Mouse (Mus musculus): ENCODE data around the gene Zfp422.

Zfp422 gene

GRCm38 (mm10) chr6:116650406-116650805 lies 21.6 kb upstream of the Zfp422 start, which contains the start of gene Depp1:
Gene Depp1, plus strand, starts transcription at chr6:116650609.
- in situ Hi-C loops (cut with MboI, MseI), result loop anchor here in 1 of 2 experiments (5.0 kb wide), 1 partner anchor 117 kb away; no protein-coding TSS in a partner anchor

DNA sequence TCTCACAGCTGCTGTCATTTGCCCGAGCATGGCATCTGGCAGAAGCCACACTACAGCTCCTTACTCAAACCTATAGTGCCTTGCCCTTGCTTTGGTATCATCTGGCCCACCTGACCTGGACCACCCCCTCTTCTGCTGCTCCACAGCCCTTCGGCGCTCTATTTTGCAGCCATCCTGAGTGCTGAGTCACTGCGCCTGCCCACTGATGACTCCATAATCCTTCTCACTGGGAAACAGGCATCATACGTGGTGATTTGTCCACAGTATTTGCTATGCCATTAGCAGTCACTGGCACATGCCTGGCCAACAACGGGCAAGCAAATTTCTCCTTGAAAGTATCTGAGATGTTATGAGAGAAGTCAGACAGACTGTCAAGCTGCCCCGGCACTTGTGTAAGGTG lies 21.0 kb upstream of the Zfp422 start:
- in situ Hi-C loops (cut with MboI, MseI), result loop anchor here (5.0 to 25.0 kb wide), 3 partner anchors 117 to 1775 kb away; partner anchors contain the start of gene Zfp637 (in 1 of the 2)

- in situ Hi-C loops (cut with MboI, MseI), result loop anchor here (10.0 to 25.0 kb wide), 2 partner anchors 1190 to 1777 kb away; partner anchors contain the start of gene Zfp637 (in 1 of the 2)
These were observed 19.0 kb upstream of the Zfp422 start for GRCm38 (mm10) chr6:116647763-116648162.

DNA sequence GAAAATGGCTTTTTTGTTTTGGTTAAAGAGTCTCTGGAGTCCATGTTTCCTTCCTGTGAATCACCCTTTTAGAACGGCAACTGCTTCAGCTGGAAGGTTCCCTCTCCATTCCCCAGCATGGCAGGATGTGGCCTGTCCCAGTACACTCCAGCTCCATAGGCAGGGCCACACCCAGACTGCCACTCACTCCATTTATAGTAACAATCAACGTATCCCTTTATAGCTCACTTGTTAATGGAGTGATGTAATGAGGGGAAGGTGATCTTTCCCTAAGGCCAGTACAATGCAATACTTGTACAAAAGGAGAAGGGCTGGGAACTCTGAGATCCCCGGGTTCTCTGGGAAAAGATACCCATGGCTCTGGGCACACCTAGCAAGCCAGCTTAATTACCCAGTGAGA lies 15.5 kb upstream of the Zfp422 start:
- in situ Hi-C loops (cut with MboI, MseI), result loop anchor here (10.0 to 25.0 kb wide), 2 partner anchors 1193 to 1780 kb away; partner anchors contain the start of gene Zfp637 (in 1 of the 2)

- in situ Hi-C loops (cut with MboI, MseI), result loop anchor here (10.0 to 25.0 kb wide), 2 partner anchors 1193 to 1781 kb away; partner anchors contain the start of gene Zfp637 (in 1 of the 2)
These were observed 15.1 kb upstream of the Zfp422 start for GRCm38 (mm10) chr6:116643881-116644280.

GRCm38 (mm10) chr6:116642942-116643341 lies 14.1 kb upstream of the Zfp422 start:
- in situ Hi-C loops (cut with MboI, MseI), result loop anchor here (10.0 to 25.0 kb wide), 2 partner anchors 1194 to 1782 kb away; partner anchors contain the start of gene Zfp637 (in 1 of the 2)

GRCm38 (mm10) chr6:116639663-116640062 lies 10.9 kb upstream of the Zfp422 start:
- in situ Hi-C loops (cut with MboI, MseI), result loop anchor here (10.0 to 25.0 kb wide), 2 partner anchors 1198 to 1785 kb away; partner anchors contain the start of gene Zfp637 (in 1 of the 2)

- in situ Hi-C loops (cut with MboI, MseI), result loop anchor here in 1 of 2 experiments (25.0 kb wide), 1 partner anchor 1198 kb away; the partner anchor contains the start of gene Zfp637
These were observed 10.1 kb upstream of the Zfp422 start for GRCm38 (mm10) chr6:116638871-116639270.

- in situ Hi-C loops (cut with MboI, MseI), result loop anchor here in 1 of 2 experiments (25.0 kb wide), 1 partner anchor 1200 kb away; the partner anchor contains the start of gene Zfp637
These were observed 8.7 kb upstream of the Zfp422 start for GRCm38 (mm10) chr6:116637496-116637895.

DNA sequence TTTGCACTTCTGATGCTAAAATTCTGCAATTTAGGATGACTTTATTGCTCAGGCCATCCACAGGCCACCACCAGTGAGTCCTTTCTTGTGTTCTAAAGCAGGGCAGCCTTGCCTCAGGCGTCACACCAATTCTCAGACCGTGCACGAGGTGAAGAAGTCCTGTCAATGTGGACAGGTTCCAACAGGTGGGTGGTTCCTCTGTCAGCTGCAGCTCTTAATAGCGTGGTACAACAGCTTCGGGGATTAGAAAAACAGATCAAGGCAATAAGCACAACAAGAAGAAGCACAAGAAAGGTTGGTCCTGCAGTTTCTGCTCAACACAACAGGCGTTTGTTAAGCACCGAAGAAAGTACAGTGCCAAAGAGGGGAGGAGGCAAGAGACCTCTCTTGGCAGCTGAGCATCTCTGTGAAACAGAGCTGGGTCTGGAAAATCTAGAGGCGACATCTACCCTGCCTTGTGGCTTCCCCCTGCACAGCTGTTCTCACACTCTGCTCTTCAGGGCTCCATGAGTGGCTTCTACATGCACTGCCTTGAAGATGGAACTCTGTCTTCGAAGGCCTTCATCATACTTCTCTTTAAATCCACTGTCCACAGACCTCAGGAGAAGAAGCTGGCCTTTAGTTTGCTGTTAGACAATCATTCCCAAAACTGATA lies 7.9 kb upstream of the Zfp422 start:
- in situ Hi-C loops (cut with MboI, MseI), result loop anchor here in 1 of 2 experiments (25.0 kb wide), 1 partner anchor 1201 kb away; the partner anchor contains the start of gene Zfp637

DNA sequence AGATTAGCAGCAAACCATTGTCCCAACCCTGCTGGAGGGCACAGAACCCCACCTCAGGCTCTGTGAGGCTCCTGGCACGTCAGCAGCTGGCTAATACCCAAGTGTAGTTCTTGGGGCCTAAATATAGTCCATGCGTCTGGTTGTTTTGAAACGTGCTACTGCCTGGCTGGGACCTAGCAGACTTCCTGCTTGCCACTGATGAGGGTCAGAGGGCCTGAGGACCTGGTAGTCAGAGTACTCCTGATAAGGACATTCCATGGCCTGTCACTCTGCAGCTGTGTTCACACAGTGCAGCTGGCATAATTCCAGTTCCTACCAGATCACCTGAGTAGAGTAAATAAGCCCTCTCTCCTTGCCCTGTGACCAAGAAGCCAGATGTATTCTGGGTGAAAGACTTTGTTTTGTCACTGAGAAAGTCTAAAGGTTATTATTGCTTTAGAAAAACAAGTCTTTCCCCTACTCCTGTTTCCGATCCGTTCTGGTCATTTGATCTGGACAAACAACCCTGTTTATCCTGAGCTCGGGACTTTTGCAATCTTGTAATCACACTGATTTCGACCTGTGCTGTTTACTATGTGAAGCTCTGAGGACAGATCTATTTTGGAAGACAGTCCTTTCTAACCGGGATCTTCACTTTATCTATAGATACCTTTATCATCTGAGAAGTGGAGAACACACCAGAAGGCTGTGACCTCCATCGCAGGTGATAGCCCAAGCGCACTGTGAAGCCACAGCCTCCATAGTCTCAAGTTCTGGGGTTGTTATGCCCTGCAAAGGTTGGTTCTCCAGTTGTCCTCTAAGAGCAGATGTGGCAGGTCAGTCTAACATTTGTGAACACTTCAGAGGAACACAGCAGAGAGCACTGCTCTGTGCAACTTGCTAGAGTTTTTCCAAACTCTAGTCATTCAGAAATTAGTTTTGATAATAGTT lies 6.7 kb upstream of the Zfp422 start:
- in situ Hi-C loops (cut with MboI, MseI), result loop anchor here in 1 of 2 experiments (25.0 kb wide), 1 partner anchor 1202 kb away; the partner anchor contains the start of gene Zfp637

DNA sequence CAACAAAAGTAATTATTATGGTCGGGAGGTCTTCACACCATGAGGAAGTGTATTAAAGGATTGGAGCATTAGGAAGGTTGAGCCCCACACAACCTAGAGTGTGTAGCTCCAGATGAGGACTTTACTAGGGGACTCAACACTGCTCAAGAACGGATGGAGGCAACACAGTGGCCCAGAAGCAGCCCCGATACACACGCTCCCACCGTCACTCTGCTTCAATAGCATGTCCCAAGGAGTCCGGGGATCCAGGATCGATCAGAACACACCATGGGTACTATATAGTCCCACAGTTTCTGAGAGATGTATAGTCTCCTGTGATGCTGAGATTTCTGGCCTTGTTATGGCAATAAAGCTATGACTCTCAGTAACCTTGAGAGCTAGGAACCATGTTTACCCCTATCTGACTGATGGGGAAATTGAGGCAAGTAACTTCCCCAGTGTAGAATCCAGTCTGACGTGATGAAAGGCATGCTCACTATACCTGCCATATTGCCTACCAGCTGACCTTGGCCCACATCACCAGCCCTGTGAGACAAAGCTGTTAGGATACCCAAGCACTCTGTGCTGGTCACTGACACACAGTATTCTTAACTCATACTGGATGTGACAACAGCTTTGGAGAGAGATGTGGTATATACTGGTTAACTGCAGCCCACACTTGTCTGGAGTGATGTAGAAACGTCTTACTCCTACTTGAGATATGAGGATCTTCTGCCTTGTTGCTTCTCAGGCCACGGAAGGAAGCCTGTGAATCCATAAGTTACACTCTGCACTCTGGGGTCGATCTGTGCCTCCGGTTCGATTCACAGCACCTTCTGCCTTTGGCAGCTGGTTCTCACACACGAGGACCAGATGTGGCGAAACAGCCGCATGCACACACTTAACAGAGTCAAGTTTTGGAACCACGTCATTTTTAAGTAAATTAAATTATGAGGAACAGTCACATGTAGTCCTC lies 5.2 kb upstream of the Zfp422 start:
- in situ Hi-C loops (cut with MboI, MseI), result loop anchor here in 1 of 2 experiments (25.0 kb wide), 1 partner anchor 1203 kb away; the partner anchor contains the start of gene Zfp637

DNA sequence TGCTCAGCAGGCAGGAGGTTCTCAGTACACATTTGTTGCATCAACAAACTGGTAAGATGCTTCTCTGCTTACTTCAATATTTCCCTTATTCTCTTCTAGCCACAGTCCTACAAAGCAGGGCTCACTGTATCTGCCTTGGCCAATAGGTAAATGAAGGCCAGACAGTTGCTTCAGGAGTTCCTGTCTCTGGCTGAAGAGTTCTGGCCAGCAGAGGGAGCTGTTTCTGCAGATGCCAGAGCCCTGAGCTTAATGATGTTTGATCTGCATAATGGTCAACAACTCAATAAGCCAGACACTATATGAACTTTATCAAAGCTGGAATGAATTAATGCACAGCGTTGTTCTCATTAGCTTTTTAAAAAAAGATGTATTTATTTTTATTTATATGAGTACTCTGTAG lies 3.3 kb upstream of the Zfp422 start:
- in situ Hi-C loops (cut with MboI, MseI), result loop anchor here in 1 of 2 experiments (25.0 kb wide), 1 partner anchor 1205 kb away; the partner anchor contains the start of gene Zfp637

DNA sequence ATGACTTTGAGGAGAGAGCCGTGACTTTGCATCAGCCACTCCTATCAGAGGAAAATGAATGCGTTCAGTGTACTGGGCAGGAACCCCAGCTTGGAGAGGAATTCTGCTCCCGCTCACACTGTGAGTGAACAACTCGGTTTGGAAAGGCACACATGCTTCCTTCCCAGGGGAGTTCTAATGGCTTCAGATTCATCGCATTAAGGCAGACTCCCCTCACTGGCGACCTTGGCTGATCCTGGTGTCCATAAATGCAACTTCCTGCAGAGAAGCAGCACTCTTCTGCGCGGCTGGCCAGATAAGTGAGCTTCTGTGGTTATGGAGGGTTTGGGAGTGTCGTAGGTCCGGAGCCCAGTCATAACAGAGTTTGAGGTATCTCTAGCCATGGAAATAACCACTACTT lies 967 bp upstream of the Zfp422 start:
- in situ Hi-C loops (cut with MboI, MseI), result loop anchor here in 1 of 2 experiments (25.0 kb wide), 1 partner anchor 1208 kb away; the partner anchor contains the start of gene Zfp637

DNA sequence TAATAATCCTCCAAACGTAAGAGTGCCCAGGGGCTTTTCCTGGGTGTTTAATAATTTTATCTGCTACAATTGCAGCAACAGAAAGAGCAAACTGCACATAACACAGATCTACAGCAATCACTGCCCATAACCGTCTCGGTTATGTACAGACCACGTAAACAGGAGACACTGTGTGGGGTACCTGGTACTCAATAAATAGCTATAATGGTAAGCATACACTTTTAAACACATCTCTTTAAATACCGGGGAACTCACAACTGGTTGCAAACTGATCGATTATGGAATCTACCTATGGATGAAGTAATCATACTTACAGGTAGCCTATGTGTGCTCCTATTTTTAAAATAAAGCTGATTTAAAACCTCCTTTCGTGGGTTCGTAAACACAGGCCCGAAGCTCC lies 704 bp downstream of the Zfp422 start:
- in situ Hi-C loops (cut with MboI, MseI), result loop anchor here in 1 of 2 experiments (25.0 kb wide), 1 partner anchor 1209 kb away; the partner anchor contains the start of gene Zfp637

DNA sequence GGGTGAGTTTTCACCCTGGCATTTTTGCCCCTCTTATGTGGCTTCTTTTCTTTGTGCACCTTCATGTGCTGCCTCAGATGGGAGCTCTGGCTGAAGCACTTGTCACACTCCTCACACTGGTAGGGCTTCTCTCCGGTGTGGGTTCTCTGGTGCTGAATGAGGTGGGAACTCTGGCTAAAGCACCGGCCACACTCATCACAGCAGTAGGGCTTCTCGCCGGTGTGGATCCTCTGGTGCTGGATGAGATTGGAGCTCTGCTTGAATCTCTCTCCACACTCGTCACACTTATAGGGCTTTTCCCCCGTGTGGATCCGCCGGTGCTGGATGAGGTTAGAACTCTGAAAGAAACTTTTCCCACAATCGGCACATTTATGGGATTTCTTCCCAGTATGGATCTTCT lies 2.4 kb downstream of the Zfp422 start:
- in situ Hi-C loops (cut with MboI, MseI), result loop anchor here in 1 of 2 experiments (25.0 kb wide), 1 partner anchor 1211 kb away; the partner anchor contains the start of gene Zfp637

DNA sequence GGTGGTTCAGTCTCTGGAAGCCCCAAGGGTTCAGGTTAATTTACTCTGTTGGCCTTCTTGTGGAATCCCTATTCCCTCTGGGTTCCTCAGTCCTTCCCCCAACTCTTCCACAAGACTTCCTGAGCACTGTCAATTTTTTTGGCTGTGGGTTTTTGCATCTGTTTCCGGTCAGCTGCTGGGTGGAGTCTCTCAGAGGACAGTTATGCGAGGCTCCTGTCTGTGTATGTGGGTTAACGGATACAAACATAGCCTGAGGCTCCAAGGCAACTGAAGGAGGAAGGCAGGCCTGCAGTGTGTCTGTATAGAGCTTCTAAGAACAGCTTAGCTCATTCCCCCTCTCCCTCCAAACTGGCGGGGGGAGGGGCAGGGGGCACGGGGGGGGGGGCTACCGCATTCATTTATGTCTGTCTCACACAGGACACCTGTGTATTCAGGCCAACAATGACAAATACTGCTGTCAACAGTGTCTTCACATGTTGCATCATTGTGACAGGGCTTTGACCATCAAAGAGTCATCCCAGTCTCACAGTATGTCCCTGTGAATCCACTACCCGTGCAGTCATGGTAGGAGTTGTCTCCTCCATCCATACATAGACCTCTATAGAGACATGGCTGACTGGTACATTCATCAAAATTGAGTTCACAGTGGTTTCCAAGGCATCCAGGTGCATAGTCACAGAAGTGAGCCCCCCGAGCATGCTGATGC lies 7.3 kb downstream of the Zfp422 start:
- in situ Hi-C loops (cut with MboI, MseI), result no loop called here

DNA sequence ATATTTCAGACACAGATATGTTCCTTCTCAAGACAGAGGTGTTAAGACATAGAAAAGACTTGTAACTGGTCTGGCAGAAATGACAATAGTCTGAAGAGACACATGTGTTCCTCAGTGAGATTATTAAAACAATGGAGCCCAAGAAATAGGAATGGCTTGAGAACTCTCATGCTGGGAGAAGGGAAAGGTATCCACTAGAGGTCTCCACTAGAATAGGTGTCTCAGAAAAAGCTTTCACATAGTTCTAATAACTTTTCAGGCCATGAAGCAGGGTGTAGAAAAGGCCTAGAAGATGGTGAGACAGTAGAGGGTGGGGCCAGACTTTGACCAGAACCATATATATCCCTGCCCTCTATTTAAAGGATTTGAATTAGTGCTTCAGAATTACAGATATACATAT lies 10.7 kb downstream of the Zfp422 start:
- in situ Hi-C loops (cut with MboI, MseI), result no loop called here

DNA sequence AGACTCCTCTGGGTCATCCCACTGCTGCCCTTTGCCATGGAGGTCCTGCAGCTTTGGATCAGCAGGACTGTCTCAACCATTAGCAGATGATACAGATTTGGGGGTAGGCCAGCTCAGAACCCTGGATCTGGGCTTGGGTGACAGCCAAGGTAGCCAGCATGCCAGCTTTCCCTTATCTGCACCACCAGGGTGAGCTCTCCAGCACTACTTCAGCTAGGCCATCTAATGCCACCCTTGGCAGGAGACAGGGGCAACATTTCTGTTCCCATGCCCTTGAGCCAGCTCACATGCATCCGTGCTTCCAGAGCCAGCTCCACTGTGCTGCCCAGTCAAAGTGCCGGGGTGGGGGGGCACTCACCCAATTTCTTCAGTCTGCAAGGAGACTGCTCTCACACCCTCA lies 13.1 kb downstream of the Zfp422 start:
- in situ Hi-C loops (cut with MboI, MseI), result no loop called here

Measured in T-helper 17 cell (primary cell).